Mouse (Mus musculus) liver, embryonic 14.5 days (tissue): ENCODE measurements around the gene Phlda3. TPM values are rescaled to one million over a fixed set of nuclear protein-coding genes. Genes with fewer than 3 reads are reported as not detected.

Experiments
- ATAC-seq: fragments of 200-750 bp; cut with Nextera tagmentation; 2 replicates; pipeline ENCODE4 v1.8.0; 2017; ENCODE audit warnings: moderate number of reproducible peaks, mild to moderate bottlenecking, moderate library complexity; ENCODE audit not compliant: insufficient read depth
- DNase-seq, 3 experiments: peaks; one replicate each; pipeline ENCODE4 v3.0.0-alpha.2; 2012 to 2013; ENCODE audit warnings: low read depth in 3 of 3, low spot score in 3 of 3
- H3K27ac ChIP-seq: fragments of 300-500 bp; sonication (generic); 2 replicates; pipeline ENCODE4 v1.5.1; 2014; ENCODE audit warnings: moderate library complexity, mild to moderate bottlenecking, control low read depth, inconsistent platforms
- H3K27me3 ChIP-seq: fragments of 300-500 bp; sonication (generic); 2 replicates; pipeline ENCODE4 v1.6.1; 2014; ENCODE audit warnings: mild to moderate bottlenecking, low read length, moderate library complexity; ENCODE audit not compliant: control insufficient read depth, insufficient read depth
- H3K36me3 ChIP-seq: fragments of 300-500 bp; sonication (generic); replicated peaks from 2 replicates; pipeline ENCODE4 v1.6.1; 2014; ENCODE audit warnings: low read depth; ENCODE audit not compliant: control insufficient read depth, insufficient read depth
- H3K4me1 ChIP-seq, 2 experiments: fragments of 200-500 bp in 1 of 2; fragments of 300-500 bp in 1 of 2; sonication (generic) in 1 of 2; replicated peaks; 2 replicates each; pipeline ENCODE4 v1.6.1; 2012 to 2014; ENCODE audit warnings: antibody characterized with exemption in 1 of 2, inconsistent platforms in 1 of 2, low read length in 1 of 2; ENCODE audit not compliant: control insufficient read depth in 2 of 2, insufficient read depth in 2 of 2
- H3K4me2 ChIP-seq: fragments of 300-500 bp; sonication (generic); 2 replicates; pipeline ENCODE4 v1.6.1; 2014; ENCODE audit warnings: low read depth, mild to moderate bottlenecking, control low read depth, moderate library complexity
- H3K4me3 ChIP-seq, 2 experiments: fragments of 200-500 bp in 1 of 2; fragments of 300-500 bp in 1 of 2; sonication (generic) in 1 of 2; 2 replicates each; pipeline ENCODE4 v1.5.1; 2012 to 2014; ENCODE audit warnings: low read depth in 2 of 2, low read length in 2 of 2, mild to moderate bottlenecking in 2 of 2, control low read depth in 1 of 2, inconsistent platforms in 1 of 2, moderate library complexity in 1 of 2; ENCODE audit not compliant: insufficient read depth in 1 of 2
- H3K9ac ChIP-seq: fragments of 300-500 bp; sonication (generic); replicated peaks from 2 replicates; pipeline ENCODE4 v1.6.1; 2014; ENCODE audit warnings: mild to moderate bottlenecking, control low read depth, moderate library complexity
- H3K9me3 ChIP-seq: fragments of 300-500 bp; sonication (generic); 2 replicates; pipeline ENCODE4 v1.6.1; 2016; ENCODE audit warnings: low read length, mixed read lengths; ENCODE audit not compliant: control insufficient read depth
- CTCF ChIP-seq: IDR thresholded peaks from 2 replicates; pipeline ENCODE4 v1.5.1; 2016; ENCODE audit warnings: antibody characterized with exemption, low read depth, control low read depth
- EP300 ChIP-seq: IDR thresholded peaks from 2 replicates; pipeline ENCODE4 v1.6.1; 2016; ENCODE audit warnings: antibody characterized with exemption, low read depth
- WGBS: fragments of 180-500 bp; shearing (Covaris S2); extraction: QIAGEN DNeasy Blood & Tissue Kit; methylation state at CpG from one replicate; pipeline ENCODE4 v1.1.7; 2014; ENCODE audit not compliant: insufficient replicate concordance; 5-methylcytosine and 5-hydroxymethylcytosine counted together
- polyA plus RNA-seq, 2 experiments: library from polyadenylated mRNA; depleted of rRNA in 1 of 2; stranded (reverse) in 1 of 2; unstranded in 1 of 2; fragments of >200 nt; fragmentation: Nextera tagmentation in 1 of 2; extraction: Ambion mirVana in 1 of 2; gene quantifications; 2 replicates each; pipeline versions ENCODE4 v1.2.1 to v1.2.3; 2012 to 2014

Gene Phlda3
- polyA plus RNA-seq, 2 experiments = 3.2 to 5.2 TPM

DNA sequence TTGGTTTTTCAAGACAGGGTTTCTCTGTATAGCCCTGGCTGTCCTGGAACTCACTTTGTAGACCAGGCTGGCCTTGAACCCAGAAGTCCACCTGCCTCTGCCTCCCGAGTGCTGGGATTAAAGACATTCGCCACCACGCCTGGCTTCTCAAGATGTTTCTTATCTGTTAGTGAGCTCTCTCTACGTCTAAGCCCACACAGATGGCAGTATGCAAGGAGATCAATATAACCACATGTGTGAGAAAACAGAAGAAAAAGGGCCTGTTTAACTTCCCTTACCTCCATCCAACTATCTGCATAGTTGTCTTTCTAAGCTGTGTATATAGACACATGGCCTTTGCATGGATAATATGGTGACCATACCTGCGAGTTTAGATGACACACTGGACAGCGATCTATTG, 40.6 kb upstream of the Phlda3 start:
- H3K4me3 ChIP-seq = no peak overlapping the region
- DNase-seq (no peak), ATAC-seq (no peak)
- no peak overlapping the region for H3K27ac ChIP-seq
- H3K9ac ChIP-seq = no peak overlapping the region
- H3K4me2 ChIP-seq = no peak overlapping the region
- no peaks in the 10 kb centered on the region for H3K36me3 ChIP-seq
- no peak for TF ChIP-seq EP300
- TF ChIP-seq CTCF = no peak
- H3K27me3 ChIP-seq = no peaks in the 10 kb centered on the region
- no peaks in the 10 kb centered on the region for H3K9me3 ChIP-seq
- WGBS = 37% methylated on average over 6 of the region's 6 CpGs
- peaks cover 6 to 17% of the 10 kb centered on the region in 2 experiments; a peak in 3 of 4 replicates for H3K4me1 ChIP-seq

DNA sequence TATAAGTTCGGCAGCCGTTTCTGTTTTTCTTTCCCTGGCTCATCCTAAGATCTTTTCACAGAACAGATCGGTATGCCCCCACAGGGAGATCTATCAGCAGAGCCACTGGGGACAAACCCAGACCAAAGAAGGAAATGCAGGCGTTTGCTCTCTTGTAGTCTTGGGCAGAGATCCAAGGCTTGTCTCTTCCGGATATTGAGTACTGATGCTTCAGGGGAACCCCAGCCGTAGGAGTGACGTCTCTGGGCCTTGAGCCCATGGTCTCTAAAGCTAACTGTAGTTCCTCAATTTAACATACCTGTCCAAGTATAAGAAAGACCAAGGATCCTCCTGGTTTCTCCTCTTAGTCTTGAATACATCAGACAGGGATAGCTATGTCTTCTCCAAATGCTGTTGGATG, 40.0 kb upstream of the Phlda3 start:
- Histone ChIP-seq H3K4me2 (no peak overlapping the region), H3K36me3 (no peaks in the 10 kb centered on the region), H3K27ac (no peak overlapping the region), H3K9me3 (no peaks in the 10 kb centered on the region), H3K9ac (no peak overlapping the region), H3K27me3 (no peaks in the 10 kb centered on the region), H3K4me1 (peaks cover 11 to 22% of the 10 kb centered on the region in 2 experiments; a peak in 3 of 4 replicates), H3K4me3 (no peak overlapping the region)
- DNase-seq (no peak), ATAC-seq (no peak)
- WGBS = 59% methylated on average over 7 of the region's 7 CpGs
- no peak for TF ChIP-seq EP300
- no peak for TF ChIP-seq CTCF

DNA sequence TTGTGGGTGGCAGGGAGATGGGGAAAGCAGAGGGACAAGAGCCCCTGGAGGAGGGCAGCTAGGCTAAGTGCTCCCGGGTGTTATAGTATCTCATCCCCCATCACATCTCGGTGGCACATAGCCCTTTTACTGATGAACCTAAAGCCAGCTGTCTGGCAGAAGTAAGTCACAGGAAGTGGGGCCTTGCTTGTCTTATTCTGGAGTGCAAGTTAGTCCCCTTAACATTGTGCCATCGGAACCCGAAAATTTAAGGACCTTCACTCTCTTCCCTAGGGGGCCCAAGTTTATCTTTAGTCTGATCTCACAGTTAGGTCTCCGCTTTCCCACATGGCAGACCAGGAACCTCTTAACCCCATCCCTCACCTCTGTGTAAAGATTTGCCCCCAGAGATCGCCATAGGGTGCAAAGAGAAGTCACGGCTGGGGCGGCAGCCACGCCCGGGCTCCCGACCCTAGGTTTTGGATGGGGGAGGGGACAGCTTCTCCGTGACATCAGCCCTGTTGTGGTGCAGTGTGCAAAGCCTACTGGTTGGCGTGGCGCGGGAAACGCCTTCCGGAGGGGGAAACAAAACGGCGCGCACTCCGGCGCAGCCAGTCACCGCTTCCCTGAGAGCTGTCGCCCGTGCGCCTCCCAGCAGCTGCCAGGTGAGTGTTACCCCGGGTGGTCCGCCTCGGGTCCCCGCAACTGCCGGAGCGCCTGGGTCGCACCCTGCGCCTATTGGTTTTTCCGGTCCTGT, 37.1 kb upstream of the Phlda3 start:
- ATAC-seq = peak; percentile 90
- TF ChIP-seq CTCF = no peak
- TF ChIP-seq EP300 = no peak; the same call in 1 of the 2 replicates

DNA sequence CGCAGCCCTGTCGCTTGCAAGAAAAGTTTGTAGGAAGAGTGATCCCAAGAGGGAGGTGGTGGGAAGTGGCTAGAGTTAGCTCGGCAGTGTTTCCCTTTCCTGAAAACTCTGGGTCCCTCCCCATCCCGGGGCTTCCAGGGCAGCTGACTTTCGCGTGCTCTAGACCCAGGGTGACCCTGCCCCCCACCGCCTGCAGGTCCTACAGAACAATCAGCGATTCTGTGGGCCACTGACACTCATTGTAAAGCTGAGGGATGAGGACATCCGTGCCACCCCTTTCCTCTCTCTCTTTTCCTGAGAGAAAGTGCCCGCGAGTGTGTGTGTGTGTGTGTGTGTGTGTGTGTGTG, 36.6 kb upstream of the Phlda3 start:
- ATAC-seq (peak; percentile 29), DNase-seq (no peak)
- TF ChIP-seq EP300 = no peak
- TF ChIP-seq CTCF = no peak
- Histone ChIP-seq H3K27me3 (no peaks in the 10 kb centered on the region), H3K36me3 (no peaks in the 10 kb centered on the region), H3K4me1 (peaks cover 11 to 29% of the 10 kb centered on the region in 2 experiments; a peak in 3 of 4 replicates), H3K4me2 (peak overlapping the region; percentile 94), H3K4me3 (peak overlapping the region; percentile 82 to 87), H3K9ac (peak overlapping the region; percentile 92), H3K27ac (peak overlapping the region; percentile 69), H3K9me3 (no peaks in the 10 kb centered on the region)
- under 1% methylated on average over 11 of the region's 11 CpGs for WGBS

More for the DNA sequence above, 37.1 kb upstream of the Phlda3 start:
- Histone ChIP-seq H3K4me1 (peaks cover 11 to 29% of the 10 kb centered on the region in 2 experiments; a peak in 3 of 4 replicates), H3K9ac (peak overlapping the region; percentile 92), H3K9me3 (no peaks in the 10 kb centered on the region), H3K4me3 (peak overlapping the region; percentile 82 to 87), H3K27me3 (no peaks in the 10 kb centered on the region), H3K27ac (peak overlapping the region; percentile 69), H3K4me2 (peak overlapping the region; percentile 94), H3K36me3 (no peaks in the 10 kb centered on the region)
- peak; percentile 82 to 87 (median 84) for DNase-seq
- WGBS = under 1% methylated on average over 35 of the region's 35 CpGs

DNA sequence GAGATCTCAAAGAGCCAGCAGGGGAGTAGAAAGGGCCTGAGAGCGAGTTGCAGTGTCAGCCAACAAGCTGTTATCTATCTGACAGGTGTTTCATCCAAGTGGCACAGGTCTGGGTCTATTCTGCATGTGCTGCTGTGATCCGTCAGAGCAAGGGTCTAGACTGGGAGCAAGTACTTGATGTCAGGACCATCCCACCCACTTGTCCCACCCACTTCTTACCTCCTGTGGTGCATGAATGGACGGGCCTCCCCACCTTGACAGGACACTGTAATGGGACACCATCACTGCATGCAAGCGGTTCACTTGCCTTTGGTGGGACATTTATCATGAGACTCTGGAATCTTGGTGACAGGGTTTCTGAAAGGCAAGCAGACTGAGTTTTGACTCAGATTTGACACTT, 36.1 kb upstream of the Phlda3 start:
- H3K9me3 ChIP-seq = no peaks in the 10 kb centered on the region
- peak overlapping the region; percentile 94 for H3K4me2 ChIP-seq
- ATAC-seq = no peak
- H3K27me3 ChIP-seq = no peaks in the 10 kb centered on the region
- peaks cover 11 to 31% of the 10 kb centered on the region in 2 experiments; a peak in 3 of 4 replicates for H3K4me1 ChIP-seq
- peak overlapping the region; percentile 92 for H3K9ac ChIP-seq
- no peaks in the 10 kb centered on the region for H3K36me3 ChIP-seq
- H3K4me3 ChIP-seq = peak overlapping the region; percentile 82 to 87
- no peak for DNase-seq
- peak overlapping the region; percentile 69 for H3K27ac ChIP-seq
- WGBS = 22% methylated on average over 4 of the region's 4 CpGs
- TF ChIP-seq EP300 = no peak
- TF ChIP-seq CTCF = no peak
